Comparison of ENCODE assay signal across 25 mouse cellular contexts in the genomic region with DNA sequence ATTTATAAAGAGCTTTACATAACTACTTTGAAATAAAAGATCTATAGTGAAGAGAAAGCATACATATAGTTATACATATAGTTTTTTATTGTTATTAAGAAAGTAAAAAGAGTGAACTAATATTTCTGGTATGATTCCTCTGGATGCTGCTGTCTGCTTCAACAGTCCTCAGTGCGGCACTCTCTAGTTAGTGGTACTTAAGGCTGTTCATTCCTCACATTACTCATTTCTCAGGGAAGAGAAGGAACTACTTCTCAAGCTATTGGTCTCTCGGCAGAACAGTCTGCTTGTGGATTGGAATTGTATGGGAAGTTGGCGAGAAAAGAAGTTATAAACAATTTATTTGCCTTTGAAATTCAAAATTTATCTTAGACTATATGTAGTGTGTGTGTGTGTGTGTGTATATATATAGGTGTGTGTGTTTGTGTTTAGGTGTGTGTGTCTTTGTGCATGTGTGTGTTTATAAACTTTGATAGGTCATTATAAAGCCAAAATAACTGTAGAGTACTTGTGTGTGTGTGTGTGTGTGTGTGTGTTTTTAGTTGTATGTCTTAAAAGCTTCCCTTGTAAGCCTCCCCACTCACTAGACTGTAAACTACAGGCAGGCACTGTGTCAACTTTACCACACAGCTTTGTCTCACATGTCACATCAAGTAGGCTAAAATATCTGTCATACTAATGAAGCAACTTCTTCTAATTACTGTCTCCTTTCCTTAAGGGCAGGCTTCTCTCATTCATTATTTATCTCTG.
"Had no signal": no experiment of that assay in that cellular context is flagged by ENCODE, and none has a peak within 500 bp of the region (broad histone marks: within the 10 kb centered on the region; RNA-seq: fewer than 3 reads in every experiment).

No protein-coding gene starts in this region.

- DNase-seq: kidney, adult 18-20 months; kidney, postnatal 25 days; layer of hippocampus, postnatal 36 days; left cerebral cortex, postnatal 4 days; liver, postnatal 0 days; retina, postnatal 1 day; right cerebral cortex, postnatal 25 days; spleen, adult 18-20 months; thymus, adult 18-20 months; thymus, postnatal 36 days had no signal

- ATAC-seq: hindbrain, postnatal 0 days; inflammation-experienced regulatory T-cells, adult 6 months; liver, postnatal 0 days; midbrain, embryonic 13.5 days; midbrain, embryonic 16.5 days had no signal

- H3K27ac ChIP-seq: hindbrain, postnatal 0 days; kidney, postnatal 0 days; left cerebral cortex, adult 2 months; limb, embryonic 12.5 days; limb, embryonic 15.5 days; liver, embryonic 14.5 days; midbrain, embryonic 10.5 days; midbrain, embryonic 13.5 days; neural tube, embryonic 13.5 days; stomach, embryonic 15.5 days had no signal

- H3K27me3 ChIP-seq: limb, embryonic 12.5 days; limb, embryonic 15.5 days; megakaryocyte, embryonic 14.5 days; midbrain, embryonic 13.5 days; neural tube, embryonic 13.5 days; stomach, embryonic 15.5 days had no signal

- H3K4me1 ChIP-seq: limb, embryonic 12.5 days; limb, embryonic 15.5 days; megakaryocyte, embryonic 14.5 days; midbrain, embryonic 10.5 days; midbrain, embryonic 13.5 days; neural tube, embryonic 13.5 days; stomach, embryonic 15.5 days had no signal

- H3K4me2 ChIP-seq: limb, embryonic 12.5 days; limb, embryonic 15.5 days; liver, embryonic 11.5 days; midbrain, embryonic 13.5 days; neural tube, embryonic 13.5 days; stomach, embryonic 15.5 days had no signal

- H3K9ac ChIP-seq: limb, embryonic 12.5 days; limb, embryonic 15.5 days; liver, embryonic 14.5 days; liver, postnatal 0 days; midbrain, embryonic 13.5 days; neural tube, embryonic 13.5 days; stomach, embryonic 15.5 days had no signal

- H3K9me3 ChIP-seq: limb, embryonic 12.5 days; limb, embryonic 15.5 days; midbrain, embryonic 13.5 days; neural tube, embryonic 13.5 days; stomach, embryonic 15.5 days had no signal

- H3K4me3 ChIP-seq: left cerebral cortex, adult 2 months; limb, embryonic 12.5 days; limb, embryonic 15.5 days; megakaryocyte, embryonic 14.5 days; midbrain, embryonic 10.5 days; midbrain, embryonic 13.5 days; myocyte; neural tube, embryonic 13.5 days; stomach, embryonic 15.5 days had no signal

- H3K36me3 ChIP-seq: limb, embryonic 12.5 days; limb, embryonic 15.5 days; midbrain, embryonic 10.5 days; midbrain, embryonic 13.5 days; neural tube, embryonic 13.5 days; stomach, embryonic 15.5 days had no signal
